Mouse (Mus musculus): Measurements from ENCODE around the gene Atox1.

The Atox1 gene

GRCm38 (mm10) chr11:55412680-55413415, 48.2 kb downstream of the Atox1 start:
- DNase-seq: no peak

- no peak for DNase-seq
Measured at GRCm38 (mm10) chr11:55412034-55412433, 49.0 kb downstream of the Atox1 start.

- no peak for DNase-seq
Measured at GRCm38 (mm10) chr11:55410502-55410901, 50.5 kb downstream of the Atox1 start.

- DNase-seq: no peak
Measured at GRCm38 (mm10) chr11:55410005-55410404, 51.0 kb downstream of the Atox1 start.

GRCm38 (mm10) chr11:55407133-55407532, 53.9 kb downstream of the Atox1 start:
- no peak for DNase-seq

- DNase-seq: no peak
Measured at GRCm38 (mm10) chr11:55405601-55406469, 55.2 kb downstream of the Atox1 start.

- DNase-seq: no peak
Measured at GRCm38 (mm10) chr11:55404659-55405457, 56.2 kb downstream of the Atox1 start.

- no peak for DNase-seq
Measured at GRCm38 (mm10) chr11:55400863-55401262, 60.2 kb downstream of the Atox1 start.

- no peak for DNase-seq
Measured at GRCm38 (mm10) chr11:55398371-55398770, 62.7 kb downstream of the Atox1 start.

- DNase-seq: peak in 1 of 2 experiments; percentile 43
Measured at GRCm38 (mm10) chr11:55397441-55397840, 63.6 kb downstream of the Atox1 start.

- no peak for DNase-seq
Measured at GRCm38 (mm10) chr11:55397036-55397435, 64.0 kb downstream of the Atox1 start.
